Mouse (Mus musculus): Measurements from ENCODE around the gene Rb1. TPM values are rescaled to one million over a fixed set of nuclear protein-coding genes. Genes with fewer than 3 reads are reported as not detected.
A peak's percentile ranks its signal among the peaks of the same experiment; 100 is the strongest.

Gene Rb1
- polyA plus RNA-seq, 1 experiment from 2014 or later = 27.5 TPM

- no peak overlapping the region for H3K4me2 ChIP-seq
- WGBS = 54% methylated on average over 3 of the region's 3 CpGs
- ATAC-seq (ENCODE audit: low FRiP score, low read depth) = no peak
- H3K9ac ChIP-seq = no peak overlapping the region
- no peak overlapping the region for H3K4me3 ChIP-seq
- 0 out of 2 replicates have a peak, but pooled peaks cover 6% of the 10 kb centered on the region for H3K4me1 ChIP-seq (replicated peaks)
- H3K9me3 ChIP-seq = no peaks in the 10 kb centered on the region
- no peak overlapping the region for H3K27ac ChIP-seq (replicated peaks)
- H3K27me3 ChIP-seq = no peaks in the 10 kb centered on the region
- H3K36me3 ChIP-seq = no peaks in the 10 kb centered on the region
Observed at GRCm38 (mm10) chr14:73303193-73303592, 22.4 kb downstream of the Rb1 start.

DNA sequence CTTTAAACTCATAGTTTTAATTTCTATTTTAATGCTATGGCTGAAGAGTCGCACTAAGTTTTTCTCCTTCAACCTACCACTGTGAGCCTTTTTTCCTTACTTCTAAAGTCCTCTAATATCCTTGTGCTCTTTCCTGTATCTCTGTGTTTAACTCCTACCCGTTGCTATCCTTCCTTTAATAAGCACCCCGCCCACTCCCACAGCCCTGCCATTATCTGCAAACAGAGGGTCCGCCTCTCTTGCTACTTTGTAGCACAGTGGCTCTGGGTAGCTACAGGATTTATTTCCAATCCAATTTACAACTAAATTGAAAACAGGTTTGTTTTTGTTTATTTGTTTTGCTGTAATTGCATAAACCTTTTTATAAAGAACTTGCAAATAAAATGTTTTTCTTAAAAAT lies 23.8 kb downstream of the Rb1 start:
- Histone ChIP-seq H3K36me3 (no peaks in the 10 kb centered on the region), H3K27me3 (no peaks in the 10 kb centered on the region), H3K4me1 (replicated peaks) (no peaks in the 10 kb centered on the region), H3K27ac (replicated peaks) (no peak overlapping the region), H3K9me3 (no peaks in the 10 kb centered on the region), H3K9ac (no peak overlapping the region), H3K4me2 (no peak overlapping the region), H3K4me3 (no peak overlapping the region)
- 72% methylated on average over 4 of the region's 4 CpGs for WGBS
- no peak for ATAC-seq (ENCODE audit: low FRiP score, low read depth)

DNA sequence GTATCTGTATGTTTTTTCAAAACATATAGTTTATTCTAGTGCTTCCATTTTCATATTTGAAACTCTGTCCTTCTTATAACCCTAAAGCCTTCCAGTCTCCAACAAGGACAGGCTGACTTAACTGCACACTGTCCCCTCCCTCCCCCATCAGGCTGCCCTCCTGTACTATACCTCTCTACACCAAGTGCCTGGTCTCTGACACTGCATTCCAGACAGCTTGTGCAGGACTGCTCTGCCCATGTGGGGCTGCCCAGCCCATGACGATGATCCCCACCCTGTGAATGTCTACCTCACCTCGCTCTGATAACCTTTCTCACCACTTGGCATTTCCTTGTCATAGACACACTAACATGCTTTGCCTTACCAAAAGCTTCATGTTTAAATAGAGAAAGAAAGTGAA lies 30.1 kb downstream of the Rb1 start:
- no peak overlapping the region for H3K4me2 ChIP-seq
- peaks cover 13% of the 10 kb centered on the region; the same call in 1 of the 2 replicates for H3K36me3 ChIP-seq
- ATAC-seq (ENCODE audit: low FRiP score, low read depth) = no peak
- H3K27me3 ChIP-seq = no peaks in the 10 kb centered on the region
- H3K9ac ChIP-seq = no peak overlapping the region
- 83% methylated on average over 2 of the region's 2 CpGs for WGBS
- H3K4me3 ChIP-seq = no peak overlapping the region
- H3K4me1 ChIP-seq (replicated peaks) = no peaks in the 10 kb centered on the region
- no peak overlapping the region for H3K27ac ChIP-seq (replicated peaks)
- no peaks in the 10 kb centered on the region for H3K9me3 ChIP-seq

- no peaks in the 10 kb centered on the region for H3K9me3 ChIP-seq
- no peak for ATAC-seq (ENCODE audit: low FRiP score, low read depth)
- 90% methylated on average over 2 of the region's 2 CpGs for WGBS
- no peak overlapping the region for H3K4me2 ChIP-seq
- no peaks in the 10 kb centered on the region for H3K27me3 ChIP-seq
- peaks cover 17% of the 10 kb centered on the region; the same call in 1 of the 2 replicates for H3K36me3 ChIP-seq
- H3K27ac ChIP-seq (replicated peaks) = no peak overlapping the region
- H3K4me1 ChIP-seq (replicated peaks) = no peaks in the 10 kb centered on the region
- no peak overlapping the region for H3K9ac ChIP-seq
- no peak overlapping the region for H3K4me3 ChIP-seq
Observed at GRCm38 (mm10) chr14:73293616-73294015, 32.0 kb downstream of the Rb1 start.

- peaks cover 20% of the 10 kb centered on the region; the same call in 1 of the 2 replicates for H3K36me3 ChIP-seq
- WGBS = 29% methylated on average over 1 of the region's 1 CpGs
- H3K27me3 ChIP-seq = no peaks in the 10 kb centered on the region
- no peak overlapping the region for H3K4me3 ChIP-seq
- 0 out of 2 replicates have a peak, but pooled peaks have one; percentile 42 for ATAC-seq (ENCODE audit: low FRiP score, low read depth)
- no peaks in the 10 kb centered on the region for H3K4me1 ChIP-seq (replicated peaks)
- no peak overlapping the region for H3K27ac ChIP-seq (replicated peaks)
- no peak overlapping the region for H3K9ac ChIP-seq
- no peaks in the 10 kb centered on the region for H3K9me3 ChIP-seq
- no peak overlapping the region for H3K4me2 ChIP-seq
Observed at GRCm38 (mm10) chr14:73292434-73292833, 33.2 kb downstream of the Rb1 start.

- Histone ChIP-seq H3K9ac (no peak overlapping the region), H3K4me2 (no peak overlapping the region), H3K27ac (replicated peaks) (no peak overlapping the region), H3K9me3 (no peaks in the 10 kb centered on the region), H3K27me3 (no peaks in the 10 kb centered on the region), H3K36me3 (0 out of 2 replicates have a peak, but pooled peaks cover 14% of the 10 kb centered on the region), H3K4me3 (no peak overlapping the region), H3K4me1 (replicated peaks) (no peaks in the 10 kb centered on the region)
- no peak for ATAC-seq (ENCODE audit: low FRiP score, low read depth)
- WGBS = 92% methylated on average over 2 of the region's 2 CpGs
Observed at GRCm38 (mm10) chr14:73289915-73290314, 35.7 kb downstream of the Rb1 start.

- H3K36me3 ChIP-seq = no peaks in the 10 kb centered on the region
- no peaks in the 10 kb centered on the region for H3K4me1 ChIP-seq (replicated peaks)
- H3K4me3 ChIP-seq = no peak overlapping the region
- H3K9me3 ChIP-seq = no peaks in the 10 kb centered on the region
- H3K27me3 ChIP-seq = no peaks in the 10 kb centered on the region
- 6% methylated on average over 1 of the region's 1 CpGs for WGBS
- no peak for ATAC-seq (ENCODE audit: low FRiP score, low read depth)
- H3K27ac ChIP-seq (replicated peaks) = no peak overlapping the region
- no peak overlapping the region for H3K9ac ChIP-seq
- H3K4me2 ChIP-seq = no peak overlapping the region
Observed at GRCm38 (mm10) chr14:73280996-73281395, 44.6 kb downstream of the Rb1 start.

GRCm38 (mm10) chr14:73279096-73279495 lies 46.5 kb downstream of the Rb1 start:
- no peak overlapping the region for H3K4me3 ChIP-seq
- ATAC-seq (ENCODE audit: low FRiP score, low read depth) = no peak
- H3K9me3 ChIP-seq = no peaks in the 10 kb centered on the region
- peaks cover 9% of the 10 kb centered on the region; the same call in 1 of the 2 replicates for H3K36me3 ChIP-seq
- H3K27ac ChIP-seq (replicated peaks) = no peak overlapping the region
- no peaks in the 10 kb centered on the region for H3K27me3 ChIP-seq
- no peak overlapping the region for H3K9ac ChIP-seq
- H3K4me2 ChIP-seq = no peak overlapping the region
- no peaks in the 10 kb centered on the region for H3K4me1 ChIP-seq (replicated peaks)
- WGBS = 91% methylated on average over 6 of the region's 6 CpGs

DNA sequence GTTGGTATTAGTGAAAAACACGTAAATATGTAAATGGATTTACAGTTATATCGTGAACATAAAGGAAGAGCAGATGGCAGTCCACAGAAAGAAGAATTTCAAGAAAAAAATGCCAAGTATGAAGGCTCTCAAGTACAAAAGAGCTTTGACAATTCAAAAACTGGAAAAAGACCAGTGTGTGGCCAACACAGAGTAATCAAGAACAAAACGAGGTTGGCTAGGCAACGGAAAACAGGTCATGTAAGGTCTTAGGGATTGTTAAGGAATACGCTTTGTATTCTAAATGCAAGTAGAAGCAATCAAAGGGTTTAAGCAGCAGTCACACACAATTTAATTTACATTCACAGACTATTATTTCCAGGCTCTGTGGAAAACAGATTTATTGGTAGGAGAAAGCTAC lies 53.8 kb downstream of the Rb1 start:
- Histone ChIP-seq H3K9me3 (no peaks in the 10 kb centered on the region), H3K9ac (no peak overlapping the region), H3K4me1 (replicated peaks) (no peaks in the 10 kb centered on the region), H3K27ac (replicated peaks) (no peak overlapping the region), H3K4me2 (no peak overlapping the region), H3K27me3 (no peaks in the 10 kb centered on the region), H3K4me3 (no peak overlapping the region), H3K36me3 (peaks cover 13% of the 10 kb centered on the region; the same call in 1 of the 2 replicates)
- 31% methylated on average over 5 of the region's 5 CpGs for WGBS
- ATAC-seq (ENCODE audit: low FRiP score, low read depth) = no peak

DNA sequence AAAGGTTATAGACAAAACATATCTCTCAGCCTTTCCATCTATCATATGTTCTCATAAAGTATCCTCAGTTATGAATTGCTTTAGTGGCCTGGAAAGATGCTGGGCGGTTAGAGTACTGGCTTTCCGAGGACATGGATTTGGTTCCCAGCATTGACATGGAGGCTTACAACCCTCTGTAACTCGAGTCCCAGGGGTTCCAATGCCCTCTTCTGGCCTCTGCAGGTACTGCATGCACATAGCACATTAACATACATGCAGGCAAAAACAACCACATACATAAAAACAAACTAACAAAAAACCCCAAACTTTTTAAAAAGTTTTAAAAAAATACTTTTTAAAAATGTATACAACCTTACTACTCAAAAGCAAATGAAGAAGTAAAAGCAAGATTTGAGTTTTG lies 59.5 kb downstream of the Rb1 start:
- ATAC-seq (ENCODE audit: low FRiP score, low read depth) = no peak
- no peak overlapping the region for H3K4me3 ChIP-seq
- H3K27ac ChIP-seq (replicated peaks) = no peak overlapping the region
- WGBS = 91% methylated on average over 3 of the region's 3 CpGs
- H3K4me1 ChIP-seq (replicated peaks) = no peaks in the 10 kb centered on the region
- H3K4me2 ChIP-seq = no peak overlapping the region
- no peaks in the 10 kb centered on the region for H3K27me3 ChIP-seq
- H3K9ac ChIP-seq = no peak overlapping the region
- peaks cover 29% of the 10 kb centered on the region for H3K36me3 ChIP-seq
- H3K9me3 ChIP-seq = no peaks in the 10 kb centered on the region

DNA sequence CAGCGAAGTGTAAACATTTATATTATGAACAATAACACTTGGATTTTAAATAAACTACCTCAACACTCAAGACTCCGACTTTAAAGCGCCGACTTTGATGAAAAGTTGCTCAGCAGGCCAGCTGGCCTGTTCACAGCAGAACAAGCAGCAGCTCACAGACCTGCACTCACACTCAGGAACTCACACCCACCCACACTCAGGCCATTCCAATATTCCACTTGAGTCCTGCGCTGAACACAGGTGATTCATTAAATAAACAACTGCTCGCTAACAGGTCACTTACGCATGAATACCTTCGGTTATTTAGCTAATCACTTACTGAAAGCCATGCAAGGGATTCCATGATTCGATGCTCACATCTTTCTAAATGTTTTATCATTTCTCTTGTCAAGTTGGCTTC lies 63.4 kb downstream of the Rb1 start:
- Histone ChIP-seq H3K9me3 (no peaks in the 10 kb centered on the region), H3K27me3 (no peaks in the 10 kb centered on the region), H3K4me2 (no peak overlapping the region), H3K4me3 (no peak overlapping the region), H3K4me1 (replicated peaks) (no peaks in the 10 kb centered on the region), H3K9ac (no peak overlapping the region), H3K36me3 (peaks cover 25% of the 10 kb centered on the region), H3K27ac (replicated peaks) (no peak overlapping the region)
- no peak for ATAC-seq (ENCODE audit: low FRiP score, low read depth)
- 92% methylated on average over 9 of the region's 9 CpGs for WGBS

DNA sequence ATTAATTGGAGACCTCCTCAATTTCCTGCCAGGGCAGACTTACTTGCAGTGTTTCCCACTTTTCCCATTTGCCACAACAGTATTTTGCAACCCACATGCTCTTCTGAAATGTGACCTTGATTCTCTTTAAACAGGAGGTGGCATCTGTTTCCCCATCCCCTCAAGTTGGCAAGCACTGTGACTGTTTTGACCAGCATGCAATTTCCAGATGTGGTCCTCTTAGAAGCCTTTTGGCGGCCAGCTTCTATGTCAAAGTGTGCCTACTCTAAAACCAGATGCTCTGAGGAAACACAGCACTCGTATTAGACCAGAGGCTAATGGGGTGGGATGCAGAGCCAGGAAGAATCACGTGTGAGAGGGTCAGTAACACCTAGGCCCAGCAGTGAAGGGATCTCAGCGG lies 67.4 kb downstream of the Rb1 start:
- Histone ChIP-seq H3K27me3 (no peaks in the 10 kb centered on the region), H3K9ac (no peak overlapping the region), H3K27ac (replicated peaks) (no peak overlapping the region), H3K4me1 (replicated peaks) (no peaks in the 10 kb centered on the region), H3K4me2 (no peak overlapping the region), H3K9me3 (no peaks in the 10 kb centered on the region), H3K4me3 (no peak overlapping the region), H3K36me3 (peaks cover 9% of the 10 kb centered on the region; the same call in 1 of the 2 replicates)
- 68% methylated on average over 4 of the region's 4 CpGs for WGBS
- no peak for ATAC-seq (ENCODE audit: low FRiP score, low read depth)

GRCm38 (mm10) chr14:73257348-73257747 lies 68.3 kb downstream of the Rb1 start:
- no peaks in the 10 kb centered on the region for H3K4me1 ChIP-seq (replicated peaks)
- no peak overlapping the region for H3K27ac ChIP-seq (replicated peaks)
- no peak overlapping the region for H3K4me2 ChIP-seq
- H3K9ac ChIP-seq = no peak overlapping the region
- peaks cover 4% of the 10 kb centered on the region; the same call in 1 of the 2 replicates for H3K36me3 ChIP-seq
- no peaks in the 10 kb centered on the region for H3K9me3 ChIP-seq
- ATAC-seq (ENCODE audit: low FRiP score, low read depth) = no peak
- 72% methylated on average over 7 of the region's 7 CpGs for WGBS
- no peaks in the 10 kb centered on the region for H3K27me3 ChIP-seq
- H3K4me3 ChIP-seq = no peak overlapping the region
